Mouse (Mus musculus): ENCODE results near the gene Slc39a11.

DNA sequence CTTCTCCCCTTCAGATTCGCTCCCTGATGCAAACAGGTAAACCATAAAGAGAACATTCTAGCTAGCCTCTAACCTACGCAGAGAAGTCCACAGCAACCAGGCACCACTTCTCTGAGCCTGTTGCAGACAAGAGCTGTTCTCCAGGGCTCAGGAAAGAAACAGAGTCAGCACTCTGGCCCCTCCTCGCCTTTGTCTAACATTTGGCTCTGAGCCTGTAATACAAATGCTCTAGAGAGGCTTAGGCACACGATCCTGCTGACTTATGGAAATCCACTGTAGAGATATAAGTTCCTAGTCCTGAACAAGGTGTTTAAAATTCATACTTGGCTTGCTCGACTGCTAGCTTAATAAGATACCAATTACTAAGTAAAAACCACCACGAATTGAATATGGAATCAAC is 77.2 kb downstream of the Slc39a11 start:
- TF ChIP-seq CTCF (IDR thresholded peaks at IDR 0.05; ENCODE audit: extremely low read depth, insufficient read length, insufficient replicate concordance, low read depth, low read length) = no peak
- no peak for TF ChIP-seq POLR2A (IDR thresholded peaks at IDR 0.05; ENCODE audit: low read depth, low read length)

Measured in small intestine, adult 2 months (tissue).